Mouse (Mus musculus): ENCODE measurements at regions not wholly inside any gene's neighbourhood (a gene's known extent, or its start where the extent isn't known, plus 50 kb on each side); places are given as distances from the start of the nearest gene placed in this dataset.

DNA sequence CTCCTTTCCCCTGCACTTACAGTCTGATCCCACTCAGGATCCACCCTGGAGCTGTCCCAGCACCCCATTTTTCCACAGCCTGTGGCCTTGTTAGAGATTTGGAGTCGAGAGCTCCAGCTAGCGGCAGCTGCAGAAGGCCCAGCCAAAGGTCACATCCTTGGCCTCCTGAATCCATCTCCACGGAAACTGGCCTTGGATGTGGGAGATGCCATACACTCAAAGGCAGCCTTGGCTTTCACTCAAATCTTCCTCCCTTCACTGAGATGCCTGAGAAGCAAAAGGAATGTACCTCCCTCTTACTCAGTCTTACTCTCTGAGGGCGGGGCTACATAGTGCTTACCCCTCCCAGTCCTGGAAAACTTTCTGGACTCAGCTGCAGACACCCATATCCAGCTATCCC is 56.2 kb upstream of the Ky start:
- DNase-seq (ENCODE audit: low spot score): peak; percentile 57

DNA sequence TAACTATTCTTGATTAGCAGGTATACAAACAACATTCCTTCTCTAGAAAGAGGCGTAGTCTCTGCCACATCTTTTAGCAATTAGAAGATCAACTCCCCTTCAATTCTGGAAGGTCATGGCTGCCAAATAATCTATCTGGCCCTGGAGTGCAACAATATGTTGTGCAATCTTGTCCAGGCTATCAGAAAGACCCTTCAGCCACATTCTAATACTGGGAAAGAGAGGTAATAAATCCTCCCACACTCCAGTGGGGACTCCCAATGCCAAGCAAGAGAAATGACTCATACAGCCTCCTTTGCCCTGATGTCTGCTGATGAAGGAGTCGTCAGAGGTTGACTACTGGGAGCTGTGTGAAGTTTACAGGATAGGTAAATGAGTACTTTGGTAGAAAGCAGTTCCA is 59.5 kb upstream of the Ky start:
- peak; percentile 31 for DNase-seq (ENCODE audit: low spot score)

DNA sequence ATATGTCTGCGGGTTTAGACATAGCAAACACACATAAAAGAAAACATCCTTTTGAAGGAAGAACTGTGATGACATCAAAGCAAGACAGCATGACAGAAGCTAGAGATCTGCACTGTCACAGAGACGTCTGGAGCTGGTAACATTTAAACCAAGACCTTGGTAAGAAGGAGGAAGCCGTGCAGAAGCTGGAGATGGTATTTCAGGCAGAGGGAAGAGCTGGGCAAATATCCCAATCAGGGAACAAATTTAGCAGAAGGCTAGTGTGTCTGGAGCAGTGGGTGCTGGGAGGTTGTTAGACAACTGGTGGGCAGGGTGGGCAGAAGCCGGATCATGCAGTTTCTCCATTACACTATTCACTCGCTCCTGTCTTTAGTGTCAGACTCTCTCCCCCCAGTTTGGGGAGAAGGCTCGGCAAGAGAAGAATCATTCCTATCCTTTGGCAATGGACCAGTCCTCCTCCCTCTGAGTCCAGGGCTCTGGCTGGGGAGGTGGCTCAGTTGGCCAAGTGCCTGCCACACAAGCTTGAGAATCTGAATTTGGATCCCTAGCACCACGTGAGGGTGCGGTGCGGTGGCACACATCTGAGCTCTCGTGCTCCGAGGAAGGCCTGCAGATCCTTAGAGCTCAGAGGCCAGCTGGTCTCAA is 63.2 kb upstream of the Ky start:
- DNase-seq (ENCODE audit: low spot score): no peak

DNA sequence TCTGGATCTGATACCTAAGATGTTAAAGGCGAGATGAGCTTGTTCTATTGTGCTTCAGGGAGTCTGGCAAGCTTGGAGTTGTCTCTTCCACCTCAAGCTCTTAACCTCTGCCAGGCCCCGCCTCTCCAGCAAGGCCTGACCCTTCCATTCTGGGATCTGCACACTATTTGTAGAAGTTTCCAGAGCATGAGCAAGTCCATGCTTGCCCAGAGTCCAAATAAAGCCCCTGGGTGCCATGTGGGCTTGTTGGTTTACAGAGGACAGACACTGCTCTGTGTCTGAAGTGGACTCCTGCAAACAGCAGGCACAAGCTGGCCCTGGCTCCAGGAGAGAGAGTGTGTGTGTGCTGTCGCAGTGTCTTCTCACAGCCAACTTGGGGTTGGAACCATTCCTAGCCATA is 67.9 kb upstream of the Ky start:
- DNase-seq (ENCODE audit: low spot score): no peak

DNA sequence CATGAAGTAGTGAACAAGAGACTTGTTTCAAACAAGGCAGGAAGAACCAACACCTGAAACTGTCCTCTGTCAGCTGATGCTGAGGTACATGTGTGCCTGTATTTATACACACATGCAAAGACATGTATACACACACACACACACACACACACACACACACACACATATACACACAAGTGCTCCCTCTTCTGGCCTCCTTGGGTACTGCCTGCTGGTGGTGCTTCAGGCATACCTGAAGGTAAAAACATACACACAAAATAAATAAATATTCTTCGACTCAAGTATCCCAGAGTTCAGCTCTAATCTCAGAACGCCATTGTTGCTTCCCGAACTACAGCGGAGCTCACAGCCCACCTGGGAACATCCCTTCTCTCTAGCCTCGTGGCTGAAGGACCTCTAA is 69.2 kb upstream of the Ky start:
- no peak for DNase-seq (ENCODE audit: low spot score)

DNA sequence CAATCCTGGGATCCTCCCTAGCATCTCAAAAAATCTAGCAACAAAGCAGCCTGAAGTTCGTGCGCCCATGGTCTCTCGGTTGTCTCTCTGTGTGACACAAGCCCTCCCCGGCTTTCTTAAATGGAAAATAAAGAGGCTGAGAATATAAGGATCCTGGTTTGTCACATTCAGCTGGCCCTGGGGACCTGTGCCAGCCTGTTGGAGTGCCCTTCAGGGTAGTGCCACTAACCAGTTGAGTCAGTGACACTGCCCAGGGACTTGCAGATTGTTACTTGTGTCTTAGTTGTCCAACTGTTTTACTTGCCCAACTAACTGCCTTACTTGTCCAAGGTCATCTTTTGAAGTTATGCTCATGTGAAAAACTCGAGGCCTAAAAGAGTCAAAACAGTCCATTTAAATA is 73.5 kb upstream of the Ephb1 start:
- no peak for DNase-seq (ENCODE audit: low spot score)

DNA sequence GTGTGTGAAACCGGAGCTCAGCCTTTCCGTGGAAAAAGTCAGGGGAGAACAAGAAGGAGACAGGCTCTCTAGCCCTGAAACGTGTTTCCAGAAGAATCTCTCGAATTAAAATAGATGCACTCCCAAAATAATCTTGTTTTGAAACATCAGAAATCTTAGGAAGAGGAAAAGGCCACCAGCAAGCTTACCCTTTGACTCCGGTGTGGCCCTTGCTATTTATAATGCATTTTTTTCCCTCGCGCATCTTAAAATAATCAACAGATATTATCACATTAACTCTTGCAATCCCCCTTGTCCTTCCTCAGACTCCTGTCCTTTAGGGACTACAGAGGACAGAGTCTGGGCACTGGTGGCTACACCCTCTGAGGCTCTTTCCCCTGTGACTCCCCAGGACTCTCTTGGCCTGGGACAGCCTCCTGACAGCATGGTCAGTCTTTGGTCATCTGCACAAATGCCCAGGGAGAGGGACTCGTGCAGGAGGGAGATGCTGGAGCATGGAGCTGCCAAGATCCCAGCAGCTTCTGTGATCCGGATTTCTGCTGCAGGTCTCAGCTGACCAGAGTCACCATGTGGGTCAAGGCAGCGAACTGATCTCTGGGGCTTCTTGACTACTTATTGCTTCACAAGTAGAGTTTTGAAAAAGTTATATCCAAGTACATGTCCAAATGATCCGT is 70.3 kb upstream of the Ephb1 start:
- no peak for DNase-seq (ENCODE audit: low spot score)

DNA sequence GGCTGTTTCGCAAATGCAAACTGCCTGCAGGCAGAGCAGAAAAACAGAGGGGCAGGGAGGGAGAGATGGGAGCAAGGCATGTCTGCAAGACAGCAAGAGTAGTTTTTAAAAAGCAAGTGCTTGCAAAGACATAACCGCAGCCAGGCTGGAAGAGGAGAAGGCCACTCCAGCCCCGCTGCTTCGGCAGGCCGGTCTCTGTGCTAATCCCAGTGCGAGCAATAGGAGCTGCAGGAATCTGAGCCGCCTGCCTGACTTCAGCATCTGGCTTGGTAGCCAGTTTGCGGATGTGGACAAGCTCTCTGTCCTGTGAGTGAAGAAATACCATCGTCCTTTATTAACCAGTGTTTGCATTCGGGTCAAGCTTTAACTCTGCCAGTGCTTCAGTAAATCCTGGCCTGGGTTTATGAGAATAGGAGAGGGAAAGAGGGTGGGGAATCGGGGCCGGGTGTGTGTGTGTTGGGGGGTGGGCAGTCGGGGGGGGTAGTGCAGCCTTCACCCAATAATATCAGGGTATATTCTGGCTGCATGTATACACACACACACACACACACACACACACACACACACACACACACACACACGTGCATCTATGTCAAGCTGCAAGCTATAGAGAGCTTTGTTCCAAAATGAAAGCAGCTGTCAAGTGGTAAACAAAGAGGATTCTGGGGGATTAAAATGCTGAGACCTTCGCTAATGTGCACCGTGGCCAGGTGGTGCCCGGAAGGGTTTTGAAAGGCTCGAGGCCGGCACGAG is 69.6 kb upstream of the Ephb1 start:
- no peak for DNase-seq (ENCODE audit: low spot score)

DNA sequence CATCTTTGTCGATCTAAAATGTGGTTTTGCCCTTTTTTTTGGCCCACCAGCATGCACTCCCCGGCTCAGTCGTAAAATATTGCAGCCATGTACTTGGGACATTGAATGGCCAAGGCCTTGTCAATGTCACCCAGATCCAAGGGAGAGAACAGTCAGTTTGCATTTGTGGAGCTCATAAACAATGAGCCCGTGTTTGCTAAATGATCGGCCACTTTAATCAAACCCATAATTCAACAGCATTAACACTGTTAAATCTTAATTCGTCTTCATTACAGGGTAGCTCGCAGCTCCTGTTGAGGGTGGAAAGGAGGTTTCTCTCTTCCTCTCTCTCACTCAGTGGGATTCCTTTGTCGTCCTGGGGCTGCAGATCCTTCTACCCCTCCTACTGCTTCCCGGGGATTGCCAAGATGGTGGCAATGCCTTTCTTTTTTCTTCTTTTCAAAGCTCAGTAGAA is 69.0 kb upstream of the Ephb1 start:
- no peak for DNase-seq (ENCODE audit: low spot score)

DNA sequence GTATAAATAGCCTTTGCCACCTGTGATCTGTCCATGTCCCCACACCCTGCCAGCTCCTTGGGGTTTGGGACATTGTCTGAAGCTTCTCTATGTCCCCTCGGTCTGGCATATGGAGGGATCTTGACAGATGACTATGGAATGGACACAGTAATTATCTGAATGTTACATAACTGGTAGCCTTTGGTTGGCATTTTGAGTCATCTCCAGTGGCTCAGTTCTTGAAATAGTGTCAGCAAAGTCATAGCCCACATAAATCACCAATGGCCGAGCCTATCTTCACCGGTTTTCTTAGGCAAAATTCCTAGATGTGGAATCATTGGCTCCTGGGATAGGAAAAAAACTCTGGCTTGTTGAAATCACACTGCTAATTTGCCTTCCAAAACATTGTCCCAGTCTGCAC is 67.3 kb upstream of the Ephb1 start:
- DNase-seq (ENCODE audit: low spot score): no peak

DNA sequence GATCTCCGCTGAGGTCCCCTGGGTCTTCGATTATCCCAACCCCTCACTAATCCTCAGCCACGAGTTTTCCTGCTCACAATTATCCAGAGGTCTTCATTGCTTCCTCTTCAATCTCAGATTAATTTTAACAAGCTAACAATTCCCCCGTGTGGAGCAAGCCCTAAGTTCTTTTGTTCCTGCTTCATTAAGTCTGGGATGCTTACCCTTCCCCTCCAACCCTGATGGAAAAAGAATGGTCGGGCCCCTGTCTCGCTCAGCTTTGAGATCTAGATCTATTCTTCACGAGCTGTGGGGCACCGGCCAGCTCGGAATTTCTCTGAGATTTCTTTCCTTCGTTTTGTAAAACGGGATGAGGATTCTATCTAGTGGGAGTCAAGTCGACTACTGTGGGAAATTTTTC is 65.7 kb upstream of the Ephb1 start:
- DNase-seq (ENCODE audit: low spot score): no peak

DNA sequence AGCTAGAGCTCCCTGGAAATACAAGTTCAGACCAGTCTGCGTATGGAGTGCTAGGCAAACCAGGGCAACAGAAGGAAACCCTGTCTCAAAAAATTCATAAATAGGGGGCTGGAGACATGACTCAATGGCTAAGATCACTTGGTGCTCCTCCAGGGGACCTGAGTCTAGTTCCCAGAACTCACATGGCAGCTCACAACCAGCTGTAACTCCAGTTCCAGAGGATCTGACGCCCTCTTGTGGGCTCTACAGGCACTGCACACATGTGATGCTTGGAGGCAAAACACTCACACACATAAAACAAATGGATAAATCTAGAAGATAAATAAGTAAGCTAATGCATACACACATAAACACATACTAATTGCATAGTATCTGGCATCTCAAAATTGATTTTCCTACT is 59.1 kb upstream of the Ephb1 start:
- no peak for DNase-seq (ENCODE audit: low spot score)

DNA sequence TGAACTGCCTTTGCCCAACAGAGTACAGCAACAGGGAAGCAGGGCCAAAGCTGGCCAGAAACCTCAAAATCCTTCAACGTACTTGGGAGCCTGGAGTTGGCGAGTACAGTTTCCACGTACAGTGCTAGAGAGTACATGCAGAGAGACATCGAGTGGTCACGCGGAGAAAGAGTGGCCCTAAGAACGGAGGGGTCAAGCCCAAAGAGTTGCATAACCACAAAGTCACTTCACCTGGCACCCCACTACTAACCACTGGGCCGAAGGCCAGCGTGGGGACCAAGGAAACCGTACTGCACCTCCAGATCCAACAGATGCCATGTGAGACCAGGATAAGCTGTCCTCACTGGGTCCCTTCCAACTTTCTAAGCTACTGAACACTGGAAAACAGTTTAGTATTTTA is 56.2 kb upstream of the Ephb1 start:
- DNase-seq (ENCODE audit: low spot score): no peak

DNA sequence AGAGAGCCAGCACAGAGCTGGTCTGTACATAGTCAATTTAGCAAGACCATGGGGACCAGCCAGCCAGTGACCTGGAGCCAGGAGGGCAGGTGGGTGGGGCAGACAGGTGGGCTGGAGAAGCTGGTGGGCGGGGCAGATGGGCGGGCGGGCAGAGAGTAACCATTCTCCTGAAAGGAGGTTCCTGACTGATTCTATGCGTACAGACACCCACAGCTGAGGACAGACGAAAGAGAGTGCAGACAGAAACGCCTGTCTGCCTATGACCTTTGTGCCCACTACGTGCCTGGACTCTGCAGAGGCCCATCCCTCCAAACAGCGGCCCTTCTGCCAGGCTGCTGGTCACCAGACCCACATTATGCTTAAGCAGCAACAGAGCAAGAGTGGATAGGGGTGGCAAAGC is 51.5 kb upstream of the Ephb1 start:
- DNase-seq (ENCODE audit: low spot score): no peak

Data from ovary, adult 18-20 months (tissue).